Mouse (Mus musculus) c-Kit-negative CD71-positive TER-119-positive erythroid progenitor cells, embryonic 14.5 days (primary cell): ENCODE results near the gene Anapc5.
A peak's percentile ranks its signal among the peaks of the same experiment; 100 is the strongest.

Experiments used
- DNase-seq: peaks from one replicate; pipeline ENCODE4 v3.0.0-alpha.2; 2013; ENCODE audit warnings: low read depth, low spot score

The Anapc5 gene

DNA sequence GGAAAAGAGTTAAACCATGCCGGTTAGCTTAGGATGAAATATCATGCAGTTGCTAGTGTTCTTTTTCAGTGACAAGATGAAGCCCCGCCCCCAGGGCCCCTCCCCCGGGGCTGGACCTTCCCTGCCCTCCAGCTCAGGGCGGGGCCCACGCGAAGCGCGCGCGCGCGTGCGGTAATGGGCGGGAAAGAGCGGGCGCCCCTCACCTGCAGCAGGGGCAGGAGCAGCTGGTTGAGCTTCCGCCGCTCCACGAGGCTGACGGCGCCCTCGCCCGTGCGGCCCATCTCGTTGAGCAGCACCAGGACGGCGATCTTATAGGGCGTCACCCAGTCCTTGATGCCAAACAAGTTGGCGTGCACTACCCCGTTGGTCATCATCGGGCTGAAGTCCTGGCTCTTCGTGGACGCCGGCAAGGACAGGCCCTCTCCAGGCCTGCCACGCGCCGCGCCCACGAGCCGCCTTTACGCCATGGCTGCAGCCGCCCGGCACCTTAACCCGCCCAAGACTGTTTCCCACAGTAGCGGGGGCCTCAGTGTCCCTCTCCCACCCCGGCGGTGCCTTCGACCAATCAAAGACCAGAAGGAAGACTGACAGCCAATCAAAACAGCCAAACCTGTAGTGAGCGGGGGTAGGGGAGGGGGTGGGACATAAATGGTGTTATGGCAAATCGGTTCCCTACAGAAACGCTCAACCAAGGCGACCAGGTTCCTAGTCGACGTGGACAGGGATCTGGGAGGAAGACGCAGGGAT lies at the start of gene Anapc5:
Gene Anapc5, minus strand, starts transcription at position 563 of the 747 bp plus-strand sequence.
- peak; percentile 96 for DNase-seq

DNA sequence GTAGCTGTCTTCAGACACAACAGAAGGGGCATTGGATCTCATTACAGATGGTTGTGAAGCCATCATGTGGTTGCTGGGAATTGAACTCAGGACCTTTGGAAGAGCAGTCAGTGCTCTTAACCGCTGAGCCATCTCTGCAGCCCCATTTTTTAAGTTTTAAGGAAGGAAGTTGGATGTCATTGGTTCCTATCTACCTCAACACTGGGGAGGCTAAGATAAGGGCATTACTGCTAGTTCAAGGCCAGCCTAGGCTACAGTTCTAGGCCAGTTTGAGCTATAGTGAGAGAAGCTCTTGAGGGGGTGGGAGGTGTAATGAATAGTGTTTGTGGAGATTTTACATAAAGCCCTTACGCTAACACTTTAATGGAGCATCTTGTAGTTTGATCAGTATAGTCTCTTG lies 41.9 kb upstream of the Anapc5 start:
- DNase-seq, result no peak

DNA sequence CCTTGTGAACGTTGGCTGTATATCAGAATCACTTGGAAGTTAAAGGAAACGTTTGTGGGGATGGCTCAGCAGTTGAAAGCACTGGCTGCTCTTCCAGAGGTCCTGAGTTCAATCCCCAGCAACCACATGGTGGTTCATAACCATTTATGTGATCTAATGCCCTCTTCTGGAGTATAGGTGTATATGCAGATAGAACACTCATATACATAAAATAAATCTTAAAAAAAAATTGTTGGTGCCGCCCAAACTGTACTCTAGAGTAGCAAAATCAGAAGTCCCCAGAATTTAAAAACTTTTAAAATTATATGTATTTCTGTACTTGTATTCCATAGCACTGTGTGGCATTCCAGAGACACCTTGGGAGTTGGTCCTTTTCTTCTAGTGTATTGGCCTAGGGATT lies 34.7 kb upstream of the Anapc5 start:
- no peak for DNase-seq

DNA sequence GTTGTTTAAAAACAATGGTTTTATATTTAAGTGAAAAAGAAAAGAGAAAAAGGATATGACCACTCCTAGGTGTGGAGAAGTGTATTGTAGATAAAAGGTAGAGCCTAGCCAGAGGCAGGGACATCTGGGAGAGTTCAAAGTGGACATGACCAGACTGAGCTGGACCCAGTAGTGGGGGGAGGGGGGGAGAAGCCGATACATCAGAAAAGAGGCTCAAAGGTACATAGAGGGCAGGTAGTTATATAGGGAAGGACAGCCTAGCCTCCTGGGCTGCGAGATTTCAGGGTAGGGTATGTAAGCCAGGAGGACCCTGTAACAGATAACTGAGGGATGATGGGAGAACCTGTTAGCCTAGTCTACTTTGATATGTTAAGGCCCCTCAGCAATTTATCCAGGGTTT lies 31.5 kb upstream of the Anapc5 start:
- no peak for DNase-seq

DNA sequence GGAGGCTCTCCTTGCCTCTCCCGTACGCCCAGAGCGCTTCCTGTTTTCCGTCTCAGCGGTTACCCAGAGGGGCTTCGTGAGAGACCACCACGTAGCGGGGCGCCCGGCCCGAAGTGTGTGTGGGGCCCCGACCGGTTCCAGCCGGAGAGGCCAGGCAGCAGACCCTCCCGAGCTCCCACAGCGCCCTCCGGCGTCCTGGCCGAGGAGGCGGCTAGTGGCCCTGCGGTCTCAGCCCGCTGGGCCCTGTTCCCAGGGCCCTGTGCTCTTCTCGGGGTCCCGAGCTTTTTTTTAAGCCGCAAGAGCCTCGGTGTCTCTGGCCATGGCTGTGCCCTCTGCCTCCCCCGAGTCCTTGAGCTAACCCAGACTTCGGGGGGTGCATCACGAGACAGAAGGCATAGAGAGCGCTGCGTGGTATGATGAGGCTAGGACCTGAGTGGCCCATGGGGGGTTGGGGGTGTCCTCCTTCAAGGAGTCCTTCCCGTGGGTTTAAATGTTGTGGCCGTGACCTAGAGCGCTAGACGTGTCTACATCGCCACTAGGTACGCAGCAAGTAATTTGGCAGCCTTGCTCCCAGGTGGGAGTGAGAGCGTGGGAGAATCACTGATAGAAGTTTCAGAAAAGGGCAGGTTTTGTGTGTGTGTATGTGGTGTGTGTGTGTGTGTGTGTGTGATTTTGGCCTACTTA lies 29.3 kb upstream of the Anapc5 start:
- peak; percentile 12 for DNase-seq

DNA sequence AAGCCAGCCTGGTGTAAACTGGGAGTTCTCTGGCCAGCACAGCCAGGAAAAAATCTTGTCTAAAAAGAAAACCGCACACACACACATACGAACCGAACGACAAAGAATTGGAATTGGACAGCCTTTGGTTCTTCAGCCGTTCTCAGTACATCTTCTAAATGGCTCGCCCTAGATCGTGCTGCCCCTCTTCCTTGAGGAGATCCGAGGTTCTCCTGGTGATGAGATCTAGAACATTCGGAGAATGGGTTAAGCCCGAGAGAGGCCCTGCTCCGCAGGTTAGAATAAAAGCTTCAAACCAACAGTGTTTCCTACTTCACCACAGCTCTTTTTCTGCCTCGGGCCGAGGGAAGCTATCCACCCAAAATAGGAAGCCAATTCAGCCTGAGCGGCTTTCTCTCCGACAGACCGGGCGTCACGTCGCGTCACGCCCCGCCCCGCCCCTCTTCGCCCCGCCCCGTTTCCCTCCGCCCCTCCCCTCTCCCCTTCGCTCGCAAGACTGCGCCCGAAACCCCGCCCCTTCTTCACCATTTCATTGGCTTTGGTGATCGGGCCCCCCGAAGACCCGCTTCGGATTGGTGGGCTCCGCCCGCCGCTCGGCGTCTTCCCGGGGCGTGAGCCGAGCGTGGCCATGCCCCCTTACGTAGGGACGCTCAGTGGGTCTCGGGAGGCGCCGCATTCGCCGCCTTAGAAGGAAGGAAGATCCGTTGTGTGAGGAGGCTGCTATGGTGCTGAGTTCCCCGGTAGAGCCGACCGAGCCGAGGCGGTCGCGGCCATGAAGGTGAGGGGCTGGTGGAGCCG lies 28.6 kb upstream of the Anapc5 start, which contains the start of gene Rnf34:
Gene Rnf34, plus strand, starts transcription at position 528 of the 798 bp plus-strand sequence.
- DNase-seq, result peak; percentile 96

DNA sequence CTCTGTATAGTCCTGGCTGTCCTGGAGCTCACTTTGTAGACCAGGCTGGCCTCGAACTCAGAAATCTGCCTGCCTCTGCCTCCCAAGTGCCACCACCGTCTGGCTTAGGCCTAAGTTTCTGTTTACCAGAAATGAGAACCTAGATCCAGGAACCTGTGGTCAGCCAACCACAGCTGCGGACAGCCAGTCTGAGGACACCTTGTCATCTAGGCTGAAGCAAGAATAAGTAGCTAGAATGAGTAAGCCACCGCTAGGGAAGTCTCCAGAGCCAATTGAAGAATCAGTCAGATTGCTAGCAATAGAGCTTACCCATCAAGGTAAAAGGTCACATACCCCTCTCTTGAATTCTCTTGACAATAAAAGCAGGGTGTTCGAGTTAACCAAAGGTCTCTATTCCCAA lies 22.7 kb upstream of the Anapc5 start:
- DNase-seq, result no peak

DNA sequence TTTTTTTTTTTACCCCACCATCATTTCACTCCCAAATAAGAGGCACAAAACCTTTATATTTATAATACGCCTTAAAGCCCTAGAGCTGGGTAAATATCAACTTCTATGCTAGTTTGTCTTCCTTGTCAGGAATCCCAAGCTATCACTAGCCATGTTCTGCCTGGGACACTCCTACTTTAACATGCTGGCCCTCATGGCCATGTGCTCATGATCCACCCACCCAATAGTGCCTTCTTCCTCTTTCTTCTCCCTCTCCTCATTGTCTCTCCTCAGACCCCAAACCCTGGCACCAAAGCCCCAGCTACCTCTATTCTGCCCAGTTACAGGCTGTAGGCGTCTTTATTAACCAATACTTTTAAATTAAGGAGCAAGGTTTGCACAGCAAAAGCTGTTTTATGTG lies 20.0 kb upstream of the Anapc5 start:
- DNase-seq, result no peak

DNA sequence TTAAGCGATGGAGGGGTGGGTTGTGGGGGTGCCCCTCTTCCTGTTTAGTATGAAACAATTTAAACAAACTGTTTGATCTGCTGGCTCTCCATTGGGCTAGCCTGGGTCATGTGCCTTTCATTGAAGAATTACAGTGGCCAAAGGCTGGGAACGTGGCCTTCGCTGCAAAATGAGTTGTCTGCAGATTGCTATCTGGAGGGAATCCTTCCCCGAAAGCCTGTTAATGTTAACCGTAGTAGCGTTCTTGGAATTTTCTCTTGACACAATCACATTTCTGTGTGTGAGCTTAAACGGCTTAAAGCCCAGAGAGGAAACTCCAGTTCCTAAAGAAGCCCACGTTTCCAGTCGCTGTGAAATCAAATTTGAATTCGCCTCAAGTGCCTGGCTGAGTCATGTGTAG lies 11.9 kb upstream of the Anapc5 start:
- no peak for DNase-seq

DNA sequence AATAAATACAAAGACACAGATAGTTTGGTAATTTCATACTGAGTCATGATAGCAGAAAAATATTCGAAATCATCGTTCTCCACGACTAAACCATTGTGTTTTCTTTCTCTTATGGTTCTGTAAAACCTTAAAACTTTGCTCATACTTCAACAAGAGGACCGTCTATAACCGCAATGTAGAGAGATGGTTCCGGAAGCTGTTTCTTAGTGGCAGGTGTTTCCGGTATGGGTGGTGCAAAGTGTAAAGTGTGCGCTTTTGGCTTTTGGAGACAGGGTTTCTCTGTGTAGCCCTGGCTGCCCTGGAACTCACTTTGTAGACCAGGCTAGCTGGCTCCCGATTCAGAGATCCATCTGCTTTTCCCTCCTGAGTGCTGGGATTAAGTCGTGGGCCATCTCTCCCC lies 11.4 kb upstream of the Anapc5 start:
- no peak for DNase-seq

DNA sequence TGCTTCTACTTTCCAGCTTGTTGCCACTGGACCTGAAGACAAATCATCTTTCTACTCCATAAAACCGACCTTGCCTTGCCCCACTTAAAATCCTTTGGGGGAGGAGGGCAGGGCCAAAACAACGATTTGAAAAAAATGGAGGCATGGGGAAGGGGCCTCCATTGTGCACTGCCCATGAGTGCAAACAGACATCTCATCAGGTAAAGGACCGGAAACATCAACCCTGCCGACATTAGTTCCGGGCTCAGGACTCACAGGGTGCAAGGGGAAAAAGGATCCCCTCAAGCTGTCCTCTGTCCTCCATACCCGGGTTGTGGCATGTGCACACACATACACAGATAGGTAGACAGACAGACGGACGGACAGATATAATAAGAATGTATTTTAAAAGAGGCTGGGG lies 4.0 kb upstream of the Anapc5 start:
- no peak for DNase-seq

DNA sequence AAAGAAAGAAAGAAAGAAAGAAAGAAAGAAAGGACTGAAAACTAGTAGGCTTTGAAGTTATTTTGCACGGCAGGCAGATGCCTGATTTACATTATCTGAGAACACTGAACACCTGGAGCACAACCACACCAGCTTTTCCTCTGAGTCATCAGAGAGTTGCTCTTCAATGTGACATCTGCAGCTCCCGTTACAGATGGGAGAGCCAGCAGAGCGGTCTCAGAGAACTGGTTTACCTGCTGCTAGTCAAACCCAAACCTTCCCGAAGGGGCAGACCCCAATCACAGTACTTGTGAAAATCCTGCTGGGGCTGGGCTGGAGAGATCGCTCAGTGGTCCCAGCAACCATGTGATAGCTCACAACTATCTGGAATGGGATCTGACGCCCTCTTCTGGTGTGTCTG lies 3.3 kb upstream of the Anapc5 start:
- DNase-seq, result no peak

DNA sequence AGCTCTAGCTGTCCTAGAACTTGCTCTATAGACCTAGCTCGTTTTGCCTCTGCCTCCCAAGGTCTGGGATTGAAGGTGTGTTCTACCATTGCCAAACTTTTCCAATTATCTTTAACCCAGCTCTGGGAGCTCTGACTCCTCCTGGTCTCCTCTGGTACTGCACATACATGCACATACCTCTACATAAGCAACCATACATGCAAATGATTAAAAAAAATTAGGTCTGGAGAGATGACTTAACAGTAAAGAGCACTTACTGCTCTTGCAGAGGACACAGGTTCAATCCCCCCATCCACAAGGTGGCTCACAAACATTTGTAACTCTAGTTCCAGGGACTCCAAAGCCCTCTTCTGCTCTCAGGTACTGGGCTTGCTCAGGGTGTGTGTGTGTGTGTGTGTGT lies 2.8 kb upstream of the Anapc5 start:
- no peak for DNase-seq

DNA sequence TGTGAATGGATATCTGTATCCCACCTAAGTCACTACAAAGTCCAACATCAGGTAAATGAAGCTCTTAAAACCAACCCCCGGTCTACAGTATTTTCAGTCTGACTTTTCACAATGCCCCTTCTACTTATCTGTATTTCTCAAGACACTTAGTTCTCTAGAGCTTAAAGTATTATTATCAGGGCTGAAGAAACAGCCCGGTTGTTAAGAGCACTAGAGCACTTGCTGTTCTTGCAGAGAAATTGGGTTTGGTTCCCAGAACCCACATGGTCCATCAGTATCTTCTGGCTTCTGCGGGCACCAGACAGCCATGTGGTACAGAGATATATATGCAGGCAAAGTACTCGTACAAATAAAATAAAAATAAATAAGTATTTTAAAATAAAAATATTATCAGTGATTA lies 1.3 kb upstream of the Anapc5 start:
- no peak for DNase-seq

DNA sequence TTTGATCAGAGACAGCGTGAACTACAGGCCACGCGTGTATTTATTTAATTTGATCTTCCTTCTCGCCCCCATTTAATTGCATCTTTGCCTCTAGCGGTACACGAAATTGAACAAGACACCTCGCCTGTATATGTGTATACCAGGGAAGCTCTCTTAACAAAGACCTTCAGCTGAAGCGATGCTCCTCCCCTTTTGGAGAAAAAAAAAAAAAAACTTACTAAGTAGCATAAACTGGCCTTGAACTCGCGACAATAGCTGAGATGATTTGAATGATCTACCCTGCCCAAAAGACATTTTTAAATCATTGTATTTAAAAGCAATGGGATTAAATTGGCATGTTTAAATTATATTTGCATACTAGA lies 366 bp upstream of the Anapc5 start:
- no peak for DNase-seq

DNA sequence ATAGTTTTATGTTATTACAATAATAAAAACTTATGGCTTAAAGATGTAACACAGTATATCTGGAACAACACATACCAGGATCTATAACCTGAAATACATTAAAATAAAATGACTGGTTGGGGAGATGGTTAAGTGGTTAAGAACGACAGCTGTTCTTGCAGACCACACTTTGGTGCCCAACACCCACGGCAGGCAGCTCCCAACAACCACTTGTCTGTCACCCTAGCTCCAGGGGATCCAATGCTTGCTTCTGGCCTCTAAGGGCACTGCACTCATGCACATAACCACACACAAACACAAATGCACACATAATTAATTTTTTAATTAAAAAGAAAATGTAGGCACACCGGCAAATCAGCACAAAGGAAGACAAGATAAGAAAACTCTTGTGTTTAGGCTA lies 8.4 kb downstream of the Anapc5 start:
- DNase-seq, result no peak

DNA sequence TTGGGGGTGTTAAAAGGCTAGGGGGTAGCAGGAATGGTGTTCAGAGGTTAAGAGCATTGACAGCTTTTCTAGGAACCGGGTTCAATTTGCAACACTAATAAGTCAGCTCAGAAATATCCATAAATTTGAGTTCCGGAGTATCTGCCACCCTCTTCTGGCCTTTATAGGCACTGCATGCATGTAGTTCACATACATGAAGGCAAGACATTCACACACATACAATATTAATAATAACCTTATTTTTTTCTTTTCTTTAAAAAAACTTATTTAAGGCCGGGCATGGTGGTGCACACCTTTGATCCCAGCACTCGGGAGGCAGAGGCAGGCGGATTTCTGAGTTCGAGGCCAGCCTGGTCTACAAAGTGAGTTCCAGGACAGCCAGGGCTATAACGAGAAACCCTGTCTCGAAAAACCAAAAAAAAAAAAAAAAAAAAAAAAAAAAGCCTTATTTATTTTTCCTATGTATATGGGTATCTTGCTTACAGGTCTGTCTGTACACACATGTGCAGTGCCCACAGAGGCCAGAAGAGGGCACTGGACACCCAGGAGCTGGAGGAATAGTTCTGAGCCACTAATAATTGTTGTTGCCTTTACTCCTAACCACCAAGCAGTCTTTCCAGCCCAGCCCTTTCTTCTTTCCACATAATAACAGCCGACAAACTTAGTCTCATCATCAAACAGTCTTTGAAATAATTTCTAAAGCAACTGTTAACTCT lies 9.6 kb downstream of the Anapc5 start:
- DNase-seq, result peak; percentile 68

DNA sequence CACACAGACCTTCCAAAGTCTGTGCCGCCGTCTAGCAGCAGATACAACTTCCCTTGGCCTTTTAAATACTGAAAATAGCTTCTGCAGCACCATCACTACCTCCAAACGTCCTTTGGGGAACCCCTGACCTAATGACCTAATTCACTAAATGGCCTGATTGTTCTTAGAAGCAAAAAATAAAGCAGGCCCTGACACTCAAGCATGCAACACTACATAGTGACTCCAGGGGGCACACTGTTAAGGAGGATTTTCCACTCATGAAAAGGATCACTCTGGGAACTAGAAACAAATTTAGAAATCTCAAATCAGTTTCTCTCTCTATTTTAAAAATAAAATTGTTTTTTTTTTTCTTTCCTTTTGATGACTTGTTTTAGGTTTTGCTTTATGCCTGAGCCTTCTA lies 15.6 kb downstream of the Anapc5 start:
- DNase-seq, result no peak

DNA sequence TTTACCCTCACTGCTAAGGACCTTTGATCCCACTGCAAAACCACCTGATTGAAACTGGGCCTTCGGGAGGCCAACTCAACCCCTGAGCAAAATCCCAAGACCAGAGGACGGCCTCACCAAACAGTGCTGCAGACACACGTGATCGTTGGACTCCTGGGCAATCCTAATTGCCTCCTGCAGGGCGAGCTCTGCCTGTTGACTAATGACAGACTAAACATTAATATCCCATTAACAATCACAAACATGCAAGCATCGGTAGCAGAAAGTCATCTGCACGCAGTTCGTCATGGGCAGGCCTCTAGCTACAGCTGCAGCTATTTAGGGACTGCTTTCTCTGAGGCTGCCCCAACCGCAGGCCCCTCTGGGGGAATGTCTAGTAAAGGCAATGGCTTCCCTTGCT lies 18.4 kb downstream of the Anapc5 start:
- no peak for DNase-seq

DNA sequence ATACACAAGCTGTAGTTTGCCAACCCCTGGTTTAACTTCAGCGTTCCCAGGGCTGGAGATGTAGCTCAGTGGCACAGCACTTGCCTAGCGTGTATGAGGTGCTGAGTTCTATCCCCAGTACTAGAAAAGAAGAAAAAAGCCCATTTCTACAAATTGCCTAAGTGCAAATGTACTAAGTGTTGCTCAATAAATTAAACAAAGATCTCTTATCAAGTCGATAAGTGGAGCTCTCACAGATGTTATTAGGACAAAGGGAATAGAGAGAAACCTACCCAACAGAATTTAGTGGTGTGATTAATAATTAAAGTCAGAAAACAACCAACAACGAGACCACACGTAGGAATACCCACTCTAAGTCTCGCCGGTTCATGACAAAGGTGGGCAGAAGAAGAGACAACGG lies 19.5 kb downstream of the Anapc5 start:
- DNase-seq, result no peak

DNA sequence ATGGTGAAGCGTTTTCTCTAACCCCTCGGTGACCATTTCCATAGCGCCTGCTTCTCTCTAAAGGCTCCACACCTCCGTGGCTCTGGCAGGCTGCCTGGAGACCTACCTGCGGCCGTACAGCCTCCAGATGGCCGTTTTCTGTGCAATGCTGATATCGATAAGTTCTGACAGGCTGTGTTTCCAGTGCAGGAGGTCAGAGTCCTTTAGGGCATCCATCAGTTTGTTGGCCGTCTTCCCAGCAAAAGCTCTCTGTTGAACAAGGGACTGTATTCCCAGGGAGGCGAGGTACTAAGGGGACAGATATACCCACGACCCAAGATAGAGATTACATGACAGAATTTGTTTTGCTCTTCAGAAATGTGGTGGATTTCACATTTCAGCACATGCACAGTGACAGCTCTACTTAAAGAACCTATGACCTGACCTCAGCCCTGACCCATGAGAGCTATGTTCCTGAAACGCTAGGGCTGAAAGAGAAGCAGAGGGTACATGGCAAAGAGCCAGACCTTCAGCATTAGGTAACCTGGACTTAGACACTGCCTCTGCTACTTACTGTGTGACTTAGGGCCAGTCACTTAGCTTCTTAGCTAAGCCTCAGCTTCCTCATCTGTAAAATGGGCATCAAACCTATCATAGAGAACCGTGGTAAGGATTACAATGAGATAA lies 20.7 kb downstream of the Anapc5 start:
- no peak for DNase-seq
